Mouse (Mus musculus) CD4-positive, CD25-positive, alpha-beta regulatory T cell, adult 9 weeks (primary cell): Measurements from ENCODE around the gene Otc. TPM values are rescaled to one million over a fixed set of nuclear protein-coding genes. Genes with fewer than 3 reads are reported as not detected.

Experiments
- polyA plus RNA-seq: library from polyadenylated mRNA; unstranded; fragments of 100-300 nt; shearing (Covaris generic); gene quantifications from one replicate; pipeline ENCODE4 v1.2.1, GENCODE M21; 2017

Otc gene
- not detected for polyA plus RNA-seq

DNA sequence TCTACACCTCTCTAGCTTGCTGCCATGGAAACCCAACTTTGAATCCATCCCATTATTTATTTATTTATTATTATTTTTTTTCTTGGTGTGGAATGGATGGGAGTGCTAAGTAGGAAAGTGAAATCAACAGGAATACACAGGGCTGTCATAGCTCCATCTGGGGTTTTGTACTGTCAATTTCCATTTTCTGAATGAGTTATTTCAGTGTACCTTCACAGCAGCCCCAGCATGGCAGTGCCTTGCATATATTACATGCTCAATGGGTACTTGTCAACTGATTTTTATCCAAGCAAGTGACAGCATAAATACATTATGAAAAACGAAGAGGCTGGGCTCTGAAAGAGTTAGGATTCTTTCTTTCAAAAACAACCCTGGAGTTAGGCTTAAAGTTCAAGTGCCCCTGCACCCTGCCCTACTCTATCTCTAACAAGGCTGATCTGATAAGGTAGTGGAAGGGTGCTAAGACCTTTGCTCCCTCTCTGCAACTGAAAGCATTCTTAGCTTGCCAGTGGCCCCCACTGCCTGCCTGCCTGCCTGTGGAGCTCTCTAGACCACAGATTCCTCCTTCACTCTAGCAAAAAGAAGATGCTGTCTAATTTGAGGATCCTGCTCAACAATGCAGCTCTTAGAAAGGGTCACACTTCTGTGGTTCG is at the start of gene Otc:
Otc (plus strand) TSS at position 454 of the 653 bp plus-strand sequence.

DNA sequence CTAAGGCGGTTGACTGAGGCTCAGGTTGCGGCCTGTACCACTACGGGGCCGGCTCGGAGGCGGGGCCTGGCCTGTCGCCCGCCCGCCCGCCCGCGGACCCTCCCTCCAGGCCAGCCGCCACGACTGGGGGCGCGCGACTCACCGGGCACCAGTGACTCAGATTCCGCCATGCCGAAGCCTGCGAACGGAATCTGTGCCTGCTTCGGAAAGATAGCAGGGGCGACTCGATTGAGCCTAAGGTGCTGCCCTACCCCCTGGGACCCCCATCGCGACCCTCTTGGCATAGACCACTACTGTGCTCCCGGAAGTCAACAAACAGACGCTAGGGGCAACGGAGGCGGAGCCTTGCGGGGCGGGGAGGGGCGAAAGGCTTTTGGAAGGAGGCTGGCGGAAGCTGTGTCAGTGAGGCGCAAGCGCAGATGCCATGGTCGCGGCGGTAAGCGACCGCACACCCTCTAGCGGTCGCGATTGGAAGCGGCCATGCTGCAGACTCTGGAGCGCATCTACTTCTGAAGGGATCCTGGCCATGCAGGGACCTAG is 35.6 kb upstream of the Otc start, which contains the start of gene Rpgr:
Rpgr (minus strand) TSS at position 511 of the 540 bp plus-strand sequence.

Other genes starting within 250 kb of the Otc start
- not detected for gene Srpx, start 134.6 kb upstream of the Otc start, polyA plus RNA-seq
- gene Rpgr, start 35.4 kb upstream of the Otc start, polyA plus RNA-seq = 4.4 TPM
- gene Tspan7, start 232.9 kb downstream of the Otc start, polyA plus RNA-seq = not detected